Mouse (Mus musculus) midbrain, embryonic 15.5 days (tissue): ENCODE results near the gene Gm20696. TPM values are rescaled to one million over a fixed set of nuclear protein-coding genes. Genes with fewer than 3 reads are reported as not detected.

Experiments used
- ATAC-seq: fragments of 200-750 bp; cut with Nextera tagmentation; replicated peaks from 2 replicates; pipeline ENCODE4 v1.8.0; 2017; ENCODE audit warnings: moderate TSS enrichment
- H3K27ac ChIP-seq: fragments of 300-500 bp; sonication (generic); 2 replicates; pipeline ENCODE4 v1.5.1; 2015; ENCODE audit warnings: mild to moderate bottlenecking, inconsistent platforms
- H3K27me3 ChIP-seq: fragments of 300-500 bp; sonication (generic); replicated peaks from 2 replicates; pipeline ENCODE4 v1.6.1; 2015; ENCODE audit warnings: inconsistent platforms
- H3K36me3 ChIP-seq: fragments of 300-500 bp; sonication (generic); replicated peaks from 2 replicates; pipeline ENCODE4 v1.6.1; 2015; ENCODE audit warnings: inconsistent platforms
- H3K4me1 ChIP-seq: fragments of 300-500 bp; sonication (generic); 2 replicates; pipeline ENCODE4 v1.6.1; 2015; ENCODE audit warnings: inconsistent platforms
- H3K4me2 ChIP-seq: fragments of 300-500 bp; sonication (generic); 2 replicates; pipeline ENCODE4 v1.6.1; 2015; ENCODE audit warnings: inconsistent platforms, mild to moderate bottlenecking, moderate library complexity
- H3K4me3 ChIP-seq: fragments of 300-500 bp; sonication (generic); 2 replicates; pipeline ENCODE4 v1.5.1; 2015; ENCODE audit warnings: mild to moderate bottlenecking, inconsistent platforms
- H3K9ac ChIP-seq: fragments of 300-500 bp; sonication (generic); 2 replicates; pipeline ENCODE4 v1.6.1; 2015; ENCODE audit warnings: mild to moderate bottlenecking, inconsistent platforms
- H3K9me3 ChIP-seq: fragments of 300-500 bp; sonication (generic); 2 replicates; pipeline ENCODE4 v1.6.1; 2016; ENCODE audit warnings: inconsistent platforms
- WGBS: fragments of 180-500 bp; shearing (Covaris S2); methylation state at CpG from one replicate; pipeline ENCODE4 v1.1.7; 2015; ENCODE audit warnings: mixed read lengths; 5-methylcytosine and 5-hydroxymethylcytosine counted together
- polyA plus RNA-seq: library from polyadenylated mRNA; unstranded; fragments of >200 nt; fragmentation: Nextera tagmentation; extraction: Ambion mirVana; gene quantifications from 2 replicates; pipeline ENCODE4 v1.2.1, GENCODE M21; 2015

The Gm20696 gene
- polyA plus RNA-seq, 1 experiment from 2014 or later = 2.9 TPM

DNA sequence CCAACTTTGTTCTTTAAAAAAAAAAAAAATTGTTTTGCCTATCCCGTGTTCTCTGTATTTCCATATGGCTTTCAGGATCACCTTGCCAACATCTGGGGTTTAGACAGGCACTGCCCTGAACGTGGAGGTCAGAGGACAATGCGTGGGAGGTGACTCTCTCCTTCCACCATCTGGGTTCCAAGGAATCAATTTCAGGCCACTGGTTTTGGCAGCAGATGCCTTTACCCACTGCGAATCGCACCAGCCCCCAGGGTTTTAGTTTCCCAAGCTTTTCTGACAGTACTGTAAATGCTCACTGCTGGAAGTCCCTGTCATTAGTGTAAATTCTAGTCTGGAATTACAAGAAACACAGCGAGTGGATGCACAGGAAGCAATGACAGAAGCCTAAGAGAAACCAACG is 185.0 kb downstream of the Gm20696 start:
- no peaks in the 10 kb centered on the region for H3K36me3 ChIP-seq
- no peak overlapping the region for H3K27ac ChIP-seq
- ATAC-seq = no peak
- no peaks in the 10 kb centered on the region for H3K27me3 ChIP-seq
- H3K4me2 ChIP-seq = no peak overlapping the region
- no peak overlapping the region for H3K9ac ChIP-seq
- 77% methylated on average over 7 of the region's 7 CpGs for WGBS
- no peaks in the 10 kb centered on the region for H3K9me3 ChIP-seq
- H3K4me1 ChIP-seq = peaks cover 23% of the 10 kb centered on the region
- H3K4me3 ChIP-seq = no peak overlapping the region

DNA sequence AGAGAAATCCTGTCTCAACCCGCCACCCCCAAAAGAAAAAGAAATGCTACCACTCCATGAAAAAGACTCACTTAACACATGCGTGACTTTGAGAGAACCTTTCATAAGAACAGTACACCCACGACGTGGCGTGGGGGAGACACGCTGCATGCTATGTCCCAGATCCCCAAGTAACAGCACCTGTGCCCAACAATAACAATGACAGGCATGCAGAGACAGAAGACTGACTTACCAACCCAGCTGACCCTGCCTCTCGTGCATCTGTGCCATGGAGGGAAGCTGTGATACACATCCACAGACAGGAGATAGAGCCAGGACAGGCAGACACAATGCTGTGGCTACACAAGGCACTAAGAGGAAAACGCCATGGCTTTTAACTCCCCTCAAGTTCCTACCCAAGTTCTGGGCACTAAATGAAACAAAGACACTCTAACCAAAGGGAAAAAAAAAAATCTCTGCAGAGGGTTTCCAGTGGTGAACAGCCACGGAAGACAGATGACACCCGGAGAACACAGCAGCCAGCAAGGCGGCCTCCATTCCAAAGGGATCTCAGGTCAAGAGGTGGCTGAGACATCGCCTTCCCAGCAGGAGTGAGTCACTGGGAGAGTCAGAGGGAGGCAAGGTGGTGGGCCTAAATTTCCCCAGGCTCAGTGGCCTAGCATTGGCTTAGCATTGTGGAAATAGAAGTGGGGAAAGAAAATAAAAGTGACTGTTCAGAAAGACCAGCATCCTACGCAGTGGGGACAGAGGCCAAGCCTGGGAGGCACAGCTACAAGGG is 187.5 kb downstream of the Gm20696 start:
- H3K36me3 ChIP-seq = no peaks in the 10 kb centered on the region
- no peak overlapping the region for H3K4me2 ChIP-seq
- H3K27ac ChIP-seq = no peak overlapping the region
- no peak overlapping the region for H3K4me3 ChIP-seq
- ATAC-seq = no peak
- peaks cover under 1% of the 10 kb centered on the region; the same call in 1 of the 2 replicates for H3K4me1 ChIP-seq
- H3K9ac ChIP-seq = no peak overlapping the region
- H3K27me3 ChIP-seq = no peaks in the 10 kb centered on the region
- no peaks in the 10 kb centered on the region for H3K9me3 ChIP-seq
- 88% methylated on average over 13 of the region's 13 CpGs for WGBS

GRCm38 (mm10) chr6:99475040-99475439 is 191.6 kb downstream of the Gm20696 start:
- ATAC-seq = no peak
- no peaks in the 10 kb centered on the region for H3K36me3 ChIP-seq
- WGBS = 93% methylated on average over 9 of the region's 9 CpGs

DNA sequence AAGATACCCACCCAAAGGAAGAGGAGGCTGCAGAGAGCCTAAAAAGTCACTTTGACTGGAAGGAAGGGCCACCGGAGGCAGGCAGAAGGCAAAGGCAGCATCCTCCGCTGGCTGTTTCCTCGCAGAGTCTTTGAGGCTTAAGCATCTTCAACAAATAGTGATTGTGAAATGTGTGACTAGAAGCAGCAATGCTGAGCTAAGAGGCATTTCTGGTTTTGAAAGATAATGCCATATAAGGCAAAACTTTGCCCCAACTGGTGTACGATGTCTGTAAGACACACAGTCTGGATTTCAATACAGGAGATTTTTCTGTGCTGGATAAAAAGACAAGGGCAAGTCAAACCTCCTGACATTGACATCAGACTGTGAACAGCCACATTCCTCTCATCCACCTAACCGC is 195.7 kb downstream of the Gm20696 start:
- Histone ChIP-seq H3K27ac (no peak overlapping the region), H3K4me3 (no peak overlapping the region), H3K4me1 (no peaks in the 10 kb centered on the region; the same call in 1 of the 2 replicates), H3K9ac (no peak overlapping the region), H3K27me3 (no peaks in the 10 kb centered on the region), H3K36me3 (no peaks in the 10 kb centered on the region), H3K9me3 (no peaks in the 10 kb centered on the region), H3K4me2 (no peak overlapping the region)
- 82% methylated on average over 5 of the region's 5 CpGs for WGBS
- ATAC-seq = no peak

More at GRCm38 (mm10) chr6:99475040-99475439, 191.6 kb downstream of the Gm20696 start:
- H3K4me1 ChIP-seq = no peaks in the 10 kb centered on the region
- no peak overlapping the region for H3K27ac ChIP-seq
- no peaks in the 10 kb centered on the region for H3K9me3 ChIP-seq
- H3K27me3 ChIP-seq = no peaks in the 10 kb centered on the region
- no peak overlapping the region for H3K4me2 ChIP-seq
- no peak overlapping the region for H3K9ac ChIP-seq
- no peak overlapping the region for H3K4me3 ChIP-seq

- no peak overlapping the region for H3K4me3 ChIP-seq
- no peak for ATAC-seq
- no peaks in the 10 kb centered on the region for H3K36me3 ChIP-seq
- no peaks in the 10 kb centered on the region for H3K27me3 ChIP-seq
- H3K27ac ChIP-seq = no peak overlapping the region
- no peaks in the 10 kb centered on the region; the same call in 1 of the 2 replicates for H3K4me1 ChIP-seq
- no peak overlapping the region for H3K9ac ChIP-seq
- WGBS = 92% methylated on average over 12 of the region's 12 CpGs
- no peak overlapping the region for H3K4me2 ChIP-seq
- H3K9me3 ChIP-seq = no peaks in the 10 kb centered on the region
Measured at GRCm38 (mm10) chr6:99469134-99469834, 197.3 kb downstream of the Gm20696 start.

DNA sequence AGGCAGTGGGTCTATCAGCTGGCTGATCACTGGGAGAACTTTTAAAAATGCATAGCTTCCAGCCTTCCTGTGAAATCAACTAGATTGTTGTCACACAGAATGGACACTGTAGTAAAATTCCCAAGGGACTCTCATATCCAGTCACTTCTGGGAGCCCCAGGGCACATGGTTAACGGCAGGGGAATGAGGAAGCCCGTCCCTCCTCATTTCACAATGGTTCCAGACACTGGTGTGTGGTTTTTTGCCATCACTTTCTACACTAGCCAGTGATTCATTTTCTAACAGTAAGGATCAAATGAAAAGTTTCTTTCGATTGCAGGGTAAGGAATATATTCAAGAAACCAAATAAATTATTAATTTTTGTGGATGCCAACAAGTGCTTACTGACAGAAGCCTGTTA is 198.8 kb downstream of the Gm20696 start:
- Histone ChIP-seq H3K9ac (no peak overlapping the region), H3K27me3 (no peaks in the 10 kb centered on the region), H3K9me3 (no peaks in the 10 kb centered on the region), H3K4me3 (no peak overlapping the region), H3K4me2 (no peak overlapping the region), H3K36me3 (no peaks in the 10 kb centered on the region), H3K4me1 (no peaks in the 10 kb centered on the region; the same call in 1 of the 2 replicates), H3K27ac (no peak overlapping the region)
- no peak for ATAC-seq
- WGBS = 51% methylated on average over 3 of the region's 3 CpGs

GRCm38 (mm10) chr6:99467109-99467508 is 199.5 kb downstream of the Gm20696 start:
- ATAC-seq = no peak

GRCm38 (mm10) chr6:99466354-99466753 is 200.2 kb downstream of the Gm20696 start:
- Histone ChIP-seq H3K9ac (no peak overlapping the region), H3K9me3 (no peaks in the 10 kb centered on the region), H3K4me2 (no peak overlapping the region), H3K4me3 (no peak overlapping the region), H3K36me3 (no peaks in the 10 kb centered on the region), H3K27ac (no peak overlapping the region), H3K4me1 (no peaks in the 10 kb centered on the region; the same call in 1 of the 2 replicates), H3K27me3 (no peaks in the 10 kb centered on the region)
- WGBS = 87% methylated on average over 8 of the region's 8 CpGs
- ATAC-seq = no peak

More at GRCm38 (mm10) chr6:99467109-99467508, 199.5 kb downstream of the Gm20696 start:
- Histone ChIP-seq H3K27me3 (no peaks in the 10 kb centered on the region), H3K4me3 (no peak overlapping the region), H3K27ac (no peak overlapping the region), H3K36me3 (no peaks in the 10 kb centered on the region), H3K4me1 (no peaks in the 10 kb centered on the region; the same call in 1 of the 2 replicates), H3K9me3 (no peaks in the 10 kb centered on the region), H3K4me2 (no peak overlapping the region), H3K9ac (no peak overlapping the region)
- 28% methylated on average over 8 of the region's 8 CpGs for WGBS

GRCm38 (mm10) chr6:99464449-99464848 is 202.1 kb downstream of the Gm20696 start:
- 69% methylated on average over 4 of the region's 4 CpGs for whole genome bisulfite sequencing
- H3K9ac ChIP-seq = no peak overlapping the region
- no peak overlapping the region for H3K4me2 ChIP-seq
- H3K4me1 ChIP-seq = no peaks in the 10 kb centered on the region; the same call in 1 of the 2 replicates
- no peak for ATAC-seq
- H3K4me3 ChIP-seq = no peak overlapping the region
- H3K36me3 ChIP-seq = no peaks in the 10 kb centered on the region
- no peaks in the 10 kb centered on the region for H3K9me3 ChIP-seq
- no peak overlapping the region for H3K27ac ChIP-seq
- no peaks in the 10 kb centered on the region for H3K27me3 ChIP-seq

DNA sequence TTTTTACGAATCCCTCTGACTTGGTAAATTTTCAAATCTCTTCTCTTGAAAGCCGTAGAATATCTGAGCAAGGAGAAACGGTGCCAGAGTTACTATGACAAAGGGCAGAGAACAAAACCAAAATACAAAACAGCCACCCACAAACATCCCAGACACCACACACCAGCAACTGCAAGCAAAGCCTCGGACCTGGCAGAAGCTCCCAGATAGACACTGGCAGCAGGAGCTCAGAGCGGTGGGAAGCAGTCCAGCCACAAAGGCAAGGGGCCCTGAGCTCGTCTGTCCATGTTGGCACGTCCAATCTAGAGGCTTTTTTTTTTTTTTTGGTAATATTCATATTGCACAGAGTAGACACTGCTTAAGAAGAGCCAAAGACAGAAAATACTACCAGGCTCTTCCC is 202.7 kb downstream of the Gm20696 start:
- Histone ChIP-seq H3K27me3 (no peaks in the 10 kb centered on the region), H3K4me3 (no peak overlapping the region), H3K4me1 (no peaks in the 10 kb centered on the region; the same call in 1 of the 2 replicates), H3K36me3 (no peaks in the 10 kb centered on the region), H3K27ac (no peak overlapping the region), H3K9ac (no peak overlapping the region), H3K4me2 (no peak overlapping the region), H3K9me3 (no peaks in the 10 kb centered on the region)
- ATAC-seq = no peak
- 73% methylated on average over 7 of the region's 7 CpGs for whole genome bisulfite sequencing

GRCm38 (mm10) chr6:99458775-99459174 is 207.8 kb downstream of the Gm20696 start:
- H3K4me3 ChIP-seq = no peak overlapping the region
- no peak overlapping the region for H3K9ac ChIP-seq
- no peak for ATAC-seq
- no peaks in the 10 kb centered on the region for H3K9me3 ChIP-seq
- H3K4me1 ChIP-seq = no peaks in the 10 kb centered on the region
- no peaks in the 10 kb centered on the region for H3K36me3 ChIP-seq
- H3K27me3 ChIP-seq = no peaks in the 10 kb centered on the region
- WGBS = 90% methylated on average over 4 of the region's 4 CpGs
- no peak overlapping the region for H3K4me2 ChIP-seq
- no peak overlapping the region for H3K27ac ChIP-seq

GRCm38 (mm10) chr6:99453763-99454520 is 212.7 kb downstream of the Gm20696 start:
- ATAC-seq = no peak
- no peaks in the 10 kb centered on the region for H3K27me3 ChIP-seq
- H3K9me3 ChIP-seq = no peaks in the 10 kb centered on the region
- no peak overlapping the region for H3K9ac ChIP-seq
- H3K4me1 ChIP-seq = no peaks in the 10 kb centered on the region
- no peak overlapping the region for H3K4me3 ChIP-seq
- no peak overlapping the region for H3K27ac ChIP-seq
- 88% methylated on average over 7 of the region's 7 CpGs for WGBS
- no peaks in the 10 kb centered on the region for H3K36me3 ChIP-seq
- H3K4me2 ChIP-seq = no peak overlapping the region
